Mouse (Mus musculus): Measurements from ENCODE around the gene Tex2.
"Not testable (repeated sequence)": the region's sequence is repeated elsewhere in the genome, so short reads cannot be mapped to it uniquely, and the experiment has no call there.

Gene Tex2

DNA sequence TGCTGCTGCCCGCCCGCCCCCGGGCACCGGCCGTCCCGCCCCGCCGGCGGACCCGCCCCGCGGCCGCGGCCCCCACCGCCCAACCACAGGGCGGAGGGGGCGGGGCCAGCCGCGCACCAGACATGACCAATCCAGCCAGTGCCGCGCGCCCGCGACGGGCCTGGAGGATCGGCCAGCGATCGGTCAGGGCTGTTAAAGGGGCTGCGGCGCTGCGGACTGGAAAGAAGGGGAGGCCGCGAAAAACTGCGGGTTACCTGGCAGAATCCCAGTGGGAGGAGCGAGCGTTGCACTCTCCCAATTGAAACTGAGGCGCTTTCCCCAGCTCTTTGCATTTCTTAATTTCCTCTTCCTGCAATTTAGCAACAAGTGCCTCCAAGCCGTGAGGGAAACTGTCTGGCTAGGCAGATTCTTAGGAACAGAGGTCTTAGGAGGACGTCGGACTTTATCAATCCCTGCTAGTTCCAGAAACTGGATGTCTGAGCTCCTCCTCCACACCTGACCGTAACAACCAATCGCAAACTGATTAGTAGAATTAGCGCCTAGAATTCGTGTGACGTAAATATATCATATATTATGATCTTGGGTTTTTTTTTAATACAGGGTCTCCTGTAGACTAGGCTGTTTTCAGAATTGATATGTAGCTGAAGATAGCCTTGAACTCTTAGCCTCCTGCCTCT lies at the start of gene Tex2:
TSS of gene Tex2 (minus strand) at position 463 of the 677 bp plus-strand sequence.
- peak; percentile 99 for DNase-seq

DNA sequence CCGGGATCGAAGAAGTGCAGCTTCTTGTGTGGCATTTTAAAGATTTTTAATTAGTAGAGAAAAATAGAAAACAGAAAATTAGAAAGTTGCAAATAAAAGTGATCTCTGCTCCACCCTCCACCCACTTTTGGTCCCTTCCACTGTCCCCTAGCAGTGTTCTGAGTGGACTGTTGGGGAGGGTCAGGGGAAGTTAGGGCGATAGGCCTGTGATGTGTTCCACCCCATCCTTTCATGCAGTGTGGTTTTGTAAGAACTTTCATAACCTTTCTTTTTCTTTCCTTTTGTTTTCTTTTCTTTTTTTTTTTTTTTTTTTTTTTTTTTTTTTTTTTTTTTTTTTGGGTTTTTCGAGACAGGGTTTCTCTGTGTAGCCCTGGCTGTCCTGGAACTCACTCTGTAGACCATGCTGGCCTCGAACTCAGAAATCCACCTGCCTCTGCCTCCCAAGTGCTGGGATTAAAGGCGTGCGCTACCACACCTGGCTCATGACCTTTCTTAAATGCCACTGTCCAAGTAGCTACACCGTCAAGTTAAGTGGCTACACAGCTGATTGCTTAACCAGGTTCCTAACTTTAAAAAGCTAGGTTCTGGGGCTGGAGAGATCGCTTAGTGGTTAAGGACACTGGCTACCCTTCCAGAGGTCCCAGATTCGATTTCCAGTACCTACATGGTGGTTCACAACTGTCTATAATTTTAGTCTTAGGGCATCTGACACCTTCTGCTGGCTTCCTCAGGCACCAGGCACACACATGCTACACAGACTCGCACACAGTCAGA lies 49.6 kb upstream of the Tex2 start:
- no peak for DNase-seq

DNA sequence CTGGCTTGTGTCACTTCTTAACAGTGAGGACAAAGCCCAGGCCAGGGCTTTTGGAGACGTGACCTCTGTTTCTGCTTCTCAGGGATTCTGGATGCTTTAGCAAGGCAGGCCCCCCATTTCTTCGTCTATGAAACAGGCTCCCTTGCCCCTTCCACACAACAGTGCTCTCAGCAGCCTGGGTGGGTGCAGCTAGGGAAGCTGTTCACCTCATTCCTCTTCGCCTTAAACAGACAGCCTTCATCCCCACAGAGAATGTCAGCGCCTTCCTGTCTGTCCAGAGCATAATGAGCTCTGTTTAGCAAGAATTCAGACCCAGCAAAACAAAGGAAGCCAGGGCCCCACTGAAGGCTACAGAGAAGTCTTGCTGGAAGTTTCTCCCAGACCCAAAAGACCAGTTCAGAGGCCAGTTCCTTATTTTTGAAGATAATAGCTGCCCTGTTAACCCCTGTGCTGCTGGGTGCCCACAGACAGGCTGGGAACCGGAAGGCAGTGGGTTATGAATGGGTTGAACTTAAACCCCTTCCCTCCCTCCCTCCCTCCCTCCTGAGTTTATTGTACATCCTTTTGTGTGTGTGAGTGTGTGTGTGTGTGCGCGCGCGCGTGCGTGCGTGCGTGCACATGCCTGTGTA lies 47.3 kb upstream of the Tex2 start:
- no peak for DNase-seq

DNA sequence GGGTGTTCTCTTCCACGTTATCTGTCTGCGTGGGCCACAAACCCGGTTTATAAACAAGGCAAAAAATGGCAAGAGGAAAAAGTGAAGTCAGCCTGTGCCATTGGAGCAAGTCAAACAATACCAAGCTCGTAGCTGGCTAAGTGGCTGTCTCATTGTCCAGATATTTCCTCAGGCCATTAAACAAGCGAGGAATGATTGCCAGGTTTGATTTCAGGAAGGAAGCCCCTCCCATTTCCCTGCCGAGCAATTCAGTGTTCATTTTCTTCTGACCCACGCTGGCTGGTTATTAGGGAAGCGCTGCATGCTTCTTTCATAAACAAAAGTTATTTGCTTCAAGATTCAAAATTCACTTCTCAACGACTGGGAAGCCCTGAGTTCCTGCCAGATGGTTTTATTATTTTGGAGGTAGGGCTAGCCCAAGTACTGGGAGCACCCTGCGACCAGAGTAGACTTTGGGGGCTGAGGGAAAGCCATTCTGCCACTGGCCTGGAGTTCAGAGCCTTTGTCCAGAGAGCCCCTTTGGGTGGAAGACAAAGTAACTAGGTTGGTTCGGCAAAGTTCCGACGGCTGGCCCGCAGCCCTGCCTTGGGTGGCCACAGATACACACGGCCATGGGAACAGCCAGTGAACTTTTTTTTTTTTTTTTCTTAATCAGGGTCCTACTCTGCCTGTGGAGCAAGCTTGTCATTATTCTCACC lies 46.5 kb upstream of the Tex2 start:
- peak; percentile 73 for DNase-seq

DNA sequence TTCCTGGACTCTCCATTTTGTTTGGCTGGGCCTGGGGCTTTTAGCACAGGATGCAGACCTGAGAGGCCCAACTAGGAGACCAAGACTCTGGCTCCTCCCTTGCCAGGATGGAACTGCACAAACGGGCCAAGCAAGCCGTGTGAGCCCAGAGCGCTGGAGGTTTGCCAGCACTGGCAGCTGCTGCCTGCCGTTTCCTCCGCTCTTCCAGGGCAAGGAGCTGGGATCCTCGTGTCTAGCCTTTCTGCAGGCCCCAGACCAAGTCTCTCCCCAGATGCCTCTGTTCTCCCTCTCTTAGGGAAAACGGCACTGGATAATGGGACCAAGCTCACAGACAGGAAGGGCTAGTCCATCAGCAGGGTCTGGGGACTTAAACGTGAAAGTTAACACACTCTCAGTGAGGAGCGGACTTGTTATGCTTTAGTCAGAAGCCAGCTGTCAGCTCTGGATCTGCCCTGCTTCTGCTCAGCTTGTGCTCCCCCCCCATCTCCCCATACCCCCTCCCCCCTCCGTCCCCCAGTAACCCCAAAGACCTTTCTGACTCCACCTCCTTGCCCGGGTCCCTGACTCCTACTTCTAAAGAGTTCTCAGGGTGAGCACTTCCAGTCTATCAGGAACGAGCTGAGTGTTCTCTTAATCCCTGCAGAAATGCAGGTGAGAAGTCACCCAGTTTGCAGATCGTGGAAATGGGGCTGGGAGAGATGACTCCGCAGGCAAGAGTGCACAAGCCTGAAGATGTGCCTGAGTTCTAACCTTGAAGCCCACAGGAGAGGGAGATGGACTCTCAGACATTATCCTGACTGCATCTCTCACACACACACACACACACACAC lies 45.0 kb upstream of the Tex2 start:
- DNase-seq, result peak; percentile 67

- not testable (repeated sequence) for DNase-seq
Observed at GRCm38 (mm10) chr11:106656896-106657498, 43.8 kb upstream of the Tex2 start.

DNA sequence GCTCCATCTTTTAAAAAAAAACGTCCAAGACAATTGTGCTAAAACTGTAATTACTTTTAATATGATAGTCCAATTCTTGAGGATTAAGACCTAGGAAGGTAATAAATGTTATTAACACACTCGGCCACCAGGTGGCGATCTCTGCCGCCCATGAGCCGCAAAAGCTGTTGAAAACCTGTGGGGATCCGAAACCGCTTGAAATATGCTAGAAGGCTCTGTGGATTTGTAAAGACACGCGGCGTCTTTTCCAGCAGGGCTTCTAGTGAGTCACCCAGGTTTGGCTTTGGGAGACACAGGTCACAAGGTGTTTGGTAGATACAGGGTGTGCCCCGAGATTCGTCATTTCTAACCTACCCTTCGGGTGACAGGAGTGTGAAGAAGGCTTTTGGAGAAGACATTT lies 35.1 kb upstream of the Tex2 start:
- DNase-seq, result peak; percentile 44

DNA sequence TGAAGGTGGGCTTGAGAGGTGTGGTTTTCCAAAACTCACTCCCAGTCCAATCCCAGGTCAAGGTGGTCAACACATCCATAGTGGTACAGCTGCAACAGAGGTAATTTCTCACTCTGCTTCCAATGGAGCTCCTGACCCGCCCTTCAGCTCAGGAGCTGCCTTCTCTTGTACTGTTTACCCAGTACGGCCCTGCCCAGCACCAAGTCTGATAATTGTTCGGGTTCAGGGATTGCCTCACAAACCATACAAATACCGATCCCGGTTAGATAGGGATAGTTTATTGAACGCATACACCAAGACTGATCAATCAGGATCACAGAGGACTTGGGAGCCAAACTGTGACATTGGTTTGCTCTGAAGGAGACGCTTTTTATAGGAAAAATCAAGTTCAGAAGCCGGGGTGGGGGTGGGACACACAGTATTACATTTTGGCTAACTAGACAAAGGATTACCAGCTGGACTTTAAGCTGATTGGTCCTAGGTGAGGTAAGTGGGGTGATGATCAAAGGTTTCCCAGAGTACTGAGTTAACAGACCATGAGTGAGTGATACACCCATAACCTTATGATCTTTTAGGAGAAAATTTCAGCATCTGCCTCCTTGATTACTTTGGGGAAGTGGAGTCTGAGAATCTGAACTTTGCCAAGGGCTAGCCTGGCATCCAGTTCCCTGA lies 29.9 kb upstream of the Tex2 start:
- no peak for DNase-seq

DNA sequence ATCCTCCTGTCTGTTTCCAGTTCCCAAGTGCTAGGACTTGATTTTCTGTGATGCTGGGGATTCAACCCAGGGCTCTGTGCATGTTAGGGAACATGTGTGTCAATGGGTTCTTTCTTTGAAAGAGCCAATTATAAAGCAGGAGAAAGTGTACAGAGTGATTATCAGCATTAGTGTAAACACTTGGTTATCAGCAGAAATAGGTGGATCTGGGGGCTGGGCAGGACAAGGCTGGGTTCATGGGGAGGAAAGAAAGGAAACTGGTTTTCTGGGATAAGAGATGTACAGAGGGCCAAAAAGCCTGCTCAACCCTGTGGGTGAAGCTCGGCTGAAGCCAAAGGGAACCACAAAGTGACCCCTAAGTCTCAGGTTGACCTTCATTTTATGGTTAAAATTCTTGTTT lies 28.4 kb upstream of the Tex2 start:
- no peak for DNase-seq

GRCm38 (mm10) chr11:106640059-106640458 lies 26.8 kb upstream of the Tex2 start:
- DNase-seq, result no peak

DNA sequence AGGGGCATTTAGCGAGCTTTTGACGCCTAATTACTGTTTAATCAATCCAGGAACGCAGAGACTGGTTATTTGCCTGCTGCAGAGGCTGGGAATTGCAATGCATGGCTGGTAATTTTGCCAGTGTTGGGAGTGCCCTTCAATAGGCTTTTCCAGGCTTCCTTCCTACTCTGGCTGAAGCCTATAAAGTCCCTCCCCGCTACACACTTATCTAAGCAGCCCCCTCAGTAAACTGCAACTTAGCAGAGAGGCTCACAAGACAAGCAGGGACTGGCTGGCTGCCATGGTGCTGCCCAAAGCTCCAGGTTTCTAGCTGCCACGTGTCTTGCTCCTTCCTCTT lies 26.1 kb upstream of the Tex2 start:
- no peak for DNase-seq

DNA sequence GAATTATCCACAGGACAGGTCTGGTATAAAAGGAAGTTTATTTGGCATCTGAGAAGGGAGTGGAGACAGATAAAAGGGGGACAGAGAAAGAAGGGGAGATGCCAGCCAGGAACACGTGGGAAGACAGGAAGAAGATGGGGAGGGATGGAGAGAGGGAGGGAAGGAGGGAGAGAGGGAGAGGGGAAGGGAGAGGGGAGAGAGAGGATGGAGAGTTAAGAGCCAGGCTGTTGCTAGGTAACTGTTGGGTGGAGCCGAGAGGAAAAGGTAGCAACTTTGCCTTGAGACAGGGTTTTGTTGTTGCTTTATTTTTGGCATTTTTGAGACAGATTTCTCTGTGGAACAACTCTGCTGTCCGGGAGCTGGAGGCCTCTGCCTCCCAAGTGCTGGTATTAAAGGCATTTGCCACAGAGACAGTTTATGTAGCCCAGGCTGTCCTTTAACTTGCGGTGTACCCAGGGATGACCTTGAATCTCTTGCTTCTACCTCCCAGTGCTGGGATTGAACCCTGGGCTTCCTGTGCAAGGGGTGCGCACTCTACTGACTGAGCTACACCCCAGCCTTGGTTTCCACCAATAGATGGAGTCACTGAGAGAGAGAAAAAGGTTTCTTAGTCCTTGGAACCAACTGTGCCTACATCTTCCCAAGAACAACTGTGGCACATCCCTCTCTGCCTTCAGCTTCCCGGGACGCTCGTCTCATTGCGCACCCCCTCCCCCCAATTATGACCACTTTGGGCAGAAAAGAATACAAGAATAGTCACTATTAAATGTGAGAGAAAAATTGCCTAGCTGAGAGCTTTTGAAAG lies 25.5 kb upstream of the Tex2 start:
- no peak for DNase-seq

DNA sequence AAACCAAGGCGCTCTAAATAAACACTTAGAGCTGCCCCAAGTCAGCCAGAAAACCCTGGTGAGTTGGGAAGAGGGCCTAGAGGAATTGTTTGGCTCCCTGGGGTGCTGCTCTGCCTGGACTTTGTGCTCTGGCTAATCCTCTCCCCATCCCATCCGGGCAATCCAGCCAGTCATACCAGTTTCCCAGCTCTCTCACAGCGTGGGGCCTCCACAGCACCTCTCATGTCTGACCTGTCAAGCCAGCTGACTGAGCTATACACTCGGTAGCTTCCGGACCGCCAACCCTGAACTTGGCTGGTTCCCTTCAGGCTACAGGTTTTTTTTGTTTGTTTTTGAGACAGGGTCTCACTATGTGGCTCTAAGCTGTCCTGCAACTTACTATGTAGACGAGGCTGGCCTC lies 24.5 kb upstream of the Tex2 start:
- DNase-seq, result no peak

DNA sequence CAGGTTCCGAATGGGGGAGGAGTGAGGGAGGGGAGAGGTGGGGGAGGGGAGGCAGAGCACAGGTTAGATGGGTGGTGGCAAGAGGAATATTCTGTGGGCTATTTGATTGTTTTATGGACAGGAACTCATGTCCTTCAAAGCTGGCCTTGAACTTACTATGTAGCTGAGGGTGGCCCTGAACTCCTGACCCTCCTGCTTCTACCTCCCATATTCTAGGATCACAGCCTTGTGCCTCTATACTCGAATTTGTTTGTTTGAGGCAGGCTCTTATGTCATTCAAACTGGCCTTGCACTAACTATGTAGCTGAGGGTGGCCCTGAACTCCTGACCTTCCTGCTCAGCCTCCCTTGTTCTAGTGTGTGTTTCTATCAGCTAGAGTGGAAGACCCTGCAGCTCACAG lies 22.7 kb upstream of the Tex2 start:
- no peak for DNase-seq

DNA sequence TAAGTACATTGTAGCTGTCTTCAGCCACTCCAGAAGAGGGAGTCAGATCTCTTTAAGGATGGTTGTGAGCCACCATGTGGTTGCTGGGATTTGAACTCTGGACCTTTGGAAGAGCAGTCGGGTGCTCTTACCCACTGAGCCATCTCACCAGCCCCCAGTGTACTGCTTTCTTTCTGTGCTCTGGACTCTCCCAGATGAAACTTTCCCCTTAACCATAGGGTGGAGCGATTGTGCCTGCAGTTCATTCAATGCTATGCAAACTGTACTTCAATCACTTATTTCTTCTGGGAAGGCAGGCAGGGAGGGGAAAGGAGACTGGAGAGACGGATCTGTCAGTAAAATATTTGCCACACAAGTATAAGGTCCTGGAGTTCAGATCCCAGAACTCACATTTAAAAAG lies 21.0 kb upstream of the Tex2 start:
- DNase-seq, result not testable (repeated sequence)

GRCm38 (mm10) chr11:106633456-106633855 lies 20.2 kb upstream of the Tex2 start:
- no peak for DNase-seq

DNA sequence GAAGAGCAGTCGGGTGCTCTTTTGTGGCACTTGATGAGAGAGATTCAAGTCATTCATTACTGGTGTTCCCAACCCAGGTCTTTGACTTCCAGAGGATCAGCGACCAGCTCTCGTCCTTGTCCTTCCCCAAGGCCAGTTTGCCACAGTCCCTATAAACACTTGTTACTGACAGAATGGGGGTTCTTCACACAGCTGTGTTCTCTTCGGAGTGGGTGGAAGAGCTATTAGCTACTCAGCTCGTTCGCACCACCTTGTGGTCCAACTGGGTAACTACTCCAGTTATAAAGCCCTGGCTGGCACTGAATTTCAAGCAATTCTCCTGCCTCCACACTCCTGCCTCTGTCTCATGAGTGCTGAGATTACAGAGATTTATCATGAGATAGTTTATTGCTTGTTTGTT lies 14.5 kb upstream of the Tex2 start:
- DNase-seq, result peak; percentile 40

GRCm38 (mm10) chr11:106625577-106625976 lies 12.4 kb upstream of the Tex2 start:
- DNase-seq, result no peak

DNA sequence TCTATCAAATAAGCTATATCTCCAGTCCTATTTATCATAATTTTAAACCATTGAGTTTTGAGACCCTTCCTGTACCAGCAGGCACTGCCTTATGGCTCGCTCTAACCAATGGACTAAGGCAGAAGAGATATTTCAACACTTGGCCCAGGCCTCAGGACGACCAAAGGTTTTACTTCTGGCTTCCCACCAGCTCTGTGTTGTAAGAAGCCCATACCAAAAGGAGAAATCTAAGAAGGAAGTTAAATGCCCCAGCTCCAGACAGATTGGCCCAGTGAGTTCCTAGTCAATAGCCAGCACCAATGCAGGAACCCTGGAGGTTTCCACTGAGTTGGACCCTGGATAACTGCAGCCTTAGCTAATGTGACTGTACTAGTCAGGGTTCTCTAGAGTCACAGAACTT lies 10.4 kb upstream of the Tex2 start:
- DNase-seq, result no peak

GRCm38 (mm10) chr11:106622056-106622455 lies 8.8 kb upstream of the Tex2 start:
- no peak for DNase-seq

DNA sequence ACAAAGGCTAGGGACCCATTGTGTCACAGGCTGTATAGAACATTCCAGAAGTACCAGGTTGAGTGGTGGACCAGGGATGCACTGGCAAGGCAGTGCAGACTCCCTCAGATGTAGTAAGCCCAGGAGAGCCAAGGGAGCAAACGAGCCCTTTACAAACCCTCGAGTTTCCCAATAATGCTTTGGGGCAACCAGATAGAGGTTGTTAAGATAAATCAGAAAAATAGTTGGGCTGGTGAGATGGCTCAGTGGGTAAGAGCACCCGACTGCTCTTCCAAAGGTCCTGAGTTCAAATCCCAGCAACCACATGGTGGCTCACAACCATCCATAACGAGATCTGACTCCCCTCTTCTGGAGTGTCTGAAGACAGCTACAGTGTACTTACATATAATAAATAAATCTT lies 5.5 kb upstream of the Tex2 start:
- not testable (repeated sequence) for DNase-seq

All from kidney, adult 11 months (tissue).